Mouse (Mus musculus): ENCODE measurements around the gene Dcdc2c. TPM values are rescaled to one million over a fixed set of nuclear protein-coding genes. Genes with fewer than 3 reads are reported as not detected.

Dcdc2c gene
- polyA plus RNA-seq (2016; fragmentation: Nextera tagmentation; extraction: Ambion mirVana), result 0.18 and 0.31 TPM in 2 replicates

- no peak for ATAC-seq (ENCODE audit: insufficient number of reproducible peaks, insufficient read depth, low FRiP score, low TSS enrichment)
- Histone ChIP-seq H3K4me3 (no peak within 1 kb of the TSS), H3K36me3 (no peaks in the 10 kb centered on the region), H3K4me2 (replicated peaks) (no peak within 1 kb of the TSS; the same call in 1 of the 2 replicates), H3K9ac (no peak within 1 kb of the TSS), H3K27ac (no peak within 1 kb of the TSS), H3K27me3 (no peaks in the 10 kb centered on the region), H3K4me1 (no peaks in the 10 kb centered on the region), H3K9me3 (no peaks in the 10 kb centered on the region)
- 68% methylated on average over 15 of the region's 15 CpGs for WGBS
Measured at GRCm38 (mm10) chr12:28552299-28552698, at the start of gene Dcdc2c. TSS of gene Dcdc2c (minus strand) at chr12:28552399.

GRCm38 (mm10) chr12:28598526-28598991, 46.4 kb upstream of the Dcdc2c start:
- Histone ChIP-seq H3K4me3 (no peak overlapping the region), H3K4me2 (replicated peaks) (no peak overlapping the region), H3K36me3 (no peaks in the 10 kb centered on the region), H3K9ac (no peak overlapping the region), H3K4me1 (0 out of 2 replicates have a peak, but pooled peaks cover 6% of the 10 kb centered on the region), H3K27me3 (no peaks in the 10 kb centered on the region), H3K27ac (no peak overlapping the region), H3K9me3 (no peaks in the 10 kb centered on the region)
- WGBS, result 48% methylated on average over 2 of the region's 2 CpGs
- no peak for ATAC-seq (ENCODE audit: insufficient number of reproducible peaks, insufficient read depth, low FRiP score, low TSS enrichment)

GRCm38 (mm10) chr12:28598110-28598509, 45.9 kb upstream of the Dcdc2c start:
- Histone ChIP-seq H3K9me3 (no peaks in the 10 kb centered on the region), H3K4me1 (0 out of 2 replicates have a peak, but pooled peaks cover 7% of the 10 kb centered on the region), H3K36me3 (no peaks in the 10 kb centered on the region), H3K4me2 (replicated peaks) (no peak overlapping the region), H3K4me3 (no peak overlapping the region), H3K27ac (no peak overlapping the region), H3K27me3 (no peaks in the 10 kb centered on the region), H3K9ac (no peak overlapping the region)
- no peak for ATAC-seq (ENCODE audit: insufficient number of reproducible peaks, insufficient read depth, low FRiP score, low TSS enrichment)
- 53% methylated on average over 3 of the region's 3 CpGs for WGBS

GRCm38 (mm10) chr12:28597699-28598098, 45.5 kb upstream of the Dcdc2c start:
- Histone ChIP-seq H3K4me2 (replicated peaks) (no peak overlapping the region), H3K9me3 (no peaks in the 10 kb centered on the region), H3K4me3 (no peak overlapping the region), H3K9ac (no peak overlapping the region), H3K27ac (no peak overlapping the region), H3K36me3 (no peaks in the 10 kb centered on the region), H3K4me1 (0 out of 2 replicates have a peak, but pooled peaks cover 8% of the 10 kb centered on the region), H3K27me3 (no peaks in the 10 kb centered on the region)
- no peak for ATAC-seq (ENCODE audit: insufficient number of reproducible peaks, insufficient read depth, low FRiP score, low TSS enrichment)
- 90% methylated on average over 9 of the region's 9 CpGs for whole genome bisulfite sequencing

- 0 out of 2 replicates have a peak, but pooled peaks cover 4% of the 10 kb centered on the region for H3K4me1 ChIP-seq
- H3K9me3 ChIP-seq, result no peaks in the 10 kb centered on the region
- no peak for ATAC-seq (ENCODE audit: insufficient number of reproducible peaks, insufficient read depth, low FRiP score, low TSS enrichment)
- H3K27ac ChIP-seq, result no peak overlapping the region
- H3K27me3 ChIP-seq, result no peaks in the 10 kb centered on the region
- H3K4me2 ChIP-seq (replicated peaks), result no peak overlapping the region
- no peaks in the 10 kb centered on the region for H3K36me3 ChIP-seq
- no peak overlapping the region for H3K4me3 ChIP-seq
- H3K9ac ChIP-seq, result no peak overlapping the region
Measured at GRCm38 (mm10) chr12:28596851-28597250, 44.7 kb upstream of the Dcdc2c start.

GRCm38 (mm10) chr12:28590428-28590827, 38.2 kb upstream of the Dcdc2c start:
- H3K9me3 ChIP-seq, result no peaks in the 10 kb centered on the region
- peaks cover 3% of the 10 kb centered on the region; the same call in 1 of the 2 replicates for H3K27me3 ChIP-seq
- ATAC-seq (ENCODE audit: insufficient number of reproducible peaks, insufficient read depth, low FRiP score, low TSS enrichment), result no peak
- H3K4me1 ChIP-seq, result 0 out of 2 replicates have a peak, but pooled peaks cover 2% of the 10 kb centered on the region
- H3K4me2 ChIP-seq (replicated peaks), result no peak overlapping the region
- no peak overlapping the region for H3K27ac ChIP-seq
- H3K36me3 ChIP-seq, result no peaks in the 10 kb centered on the region
- H3K9ac ChIP-seq, result no peak overlapping the region
- no peak overlapping the region for H3K4me3 ChIP-seq
- 52% methylated on average over 13 of the region's 13 CpGs for WGBS

GRCm38 (mm10) chr12:28589090-28589868, 37.1 kb upstream of the Dcdc2c start:
- Histone ChIP-seq H3K27ac (no peak overlapping the region), H3K9ac (peak overlapping the region; percentile 50; the same call in 1 of the 2 replicates), H3K4me2 (replicated peaks) (peak overlapping the region; percentile 70), H3K4me3 (peak overlapping the region; percentile 42), H3K36me3 (no peaks in the 10 kb centered on the region), H3K27me3 (peaks cover 3% of the 10 kb centered on the region; the same call in 1 of the 2 replicates), H3K4me1 (0 out of 2 replicates have a peak, but pooled peaks cover 2% of the 10 kb centered on the region), H3K9me3 (no peaks in the 10 kb centered on the region)
- WGBS, result 8% methylated on average over 24 of the region's 24 CpGs
- peak; percentile 84 for ATAC-seq (ENCODE audit: insufficient number of reproducible peaks, insufficient read depth, low FRiP score, low TSS enrichment)

- Histone ChIP-seq H3K27ac (no peak overlapping the region), H3K4me1 (0 out of 2 replicates have a peak, but pooled peaks cover under 1% of the 10 kb centered on the region), H3K36me3 (no peaks in the 10 kb centered on the region), H3K4me2 (replicated peaks) (no peak overlapping the region), H3K9ac (no peak overlapping the region), H3K9me3 (no peaks in the 10 kb centered on the region), H3K4me3 (no peak overlapping the region), H3K27me3 (peaks cover 3% of the 10 kb centered on the region; the same call in 1 of the 2 replicates)
- 79% methylated on average over 6 of the region's 6 CpGs for WGBS
- ATAC-seq (ENCODE audit: insufficient number of reproducible peaks, insufficient read depth, low FRiP score, low TSS enrichment), result no peak
Measured at GRCm38 (mm10) chr12:28587949-28588348, 35.8 kb upstream of the Dcdc2c start.

- no peaks in the 10 kb centered on the region for H3K4me1 ChIP-seq
- no peaks in the 10 kb centered on the region for H3K9me3 ChIP-seq
- no peak for ATAC-seq (ENCODE audit: insufficient number of reproducible peaks, insufficient read depth, low FRiP score, low TSS enrichment)
- H3K36me3 ChIP-seq, result no peaks in the 10 kb centered on the region
- no peak overlapping the region for H3K27ac ChIP-seq
- H3K4me3 ChIP-seq, result no peak overlapping the region
- 0 out of 2 replicates have a peak, but pooled peaks cover 3% of the 10 kb centered on the region for H3K27me3 ChIP-seq
- 57% methylated on average over 2 of the region's 3 CpGs for WGBS
- H3K4me2 ChIP-seq (replicated peaks), result no peak overlapping the region
- H3K9ac ChIP-seq, result no peak overlapping the region
Measured at GRCm38 (mm10) chr12:28584036-28584435, 31.8 kb upstream of the Dcdc2c start.

- WGBS, result 81% methylated on average over 8 of the region's 8 CpGs
- Histone ChIP-seq H3K4me3 (no peak within 1 kb of the TSS), H3K9me3 (no peaks in the 10 kb centered on the region), H3K27ac (no peak within 1 kb of the TSS), H3K4me1 (no peaks in the 10 kb centered on the region), H3K4me2 (replicated peaks) (no peak within 1 kb of the TSS), H3K36me3 (no peaks in the 10 kb centered on the region), H3K27me3 (no peaks in the 10 kb centered on the region), H3K9ac (no peak within 1 kb of the TSS)
- ATAC-seq (ENCODE audit: insufficient number of reproducible peaks, insufficient read depth, low FRiP score, low TSS enrichment), result no peak
Measured at GRCm38 (mm10) chr12:28582423-28582822, 30.2 kb upstream of the Dcdc2c start, which contains the start of gene Allc. TSS of gene Allc (minus strand) at chr12:28582523.

- H3K27me3 ChIP-seq, result no peaks in the 10 kb centered on the region
- H3K36me3 ChIP-seq, result no peaks in the 10 kb centered on the region
- H3K4me2 ChIP-seq (replicated peaks), result no peak overlapping the region
- H3K4me1 ChIP-seq, result no peaks in the 10 kb centered on the region
- 30% methylated on average over 4 of the region's 4 CpGs for WGBS
- no peak for ATAC-seq (ENCODE audit: insufficient number of reproducible peaks, insufficient read depth, low FRiP score, low TSS enrichment)
- no peaks in the 10 kb centered on the region for H3K9me3 ChIP-seq
- no peak overlapping the region for H3K27ac ChIP-seq
- no peak overlapping the region for H3K4me3 ChIP-seq
- no peak overlapping the region for H3K9ac ChIP-seq
Measured at GRCm38 (mm10) chr12:28579132-28579531, 26.9 kb upstream of the Dcdc2c start.

- Histone ChIP-seq H3K27ac (no peak overlapping the region), H3K36me3 (no peaks in the 10 kb centered on the region), H3K27me3 (no peaks in the 10 kb centered on the region), H3K4me2 (replicated peaks) (no peak overlapping the region), H3K4me1 (no peaks in the 10 kb centered on the region), H3K9ac (no peak overlapping the region), H3K9me3 (no peaks in the 10 kb centered on the region), H3K4me3 (no peak overlapping the region)
- no peak for ATAC-seq (ENCODE audit: insufficient number of reproducible peaks, insufficient read depth, low FRiP score, low TSS enrichment)
- 87% methylated on average over 3 of the region's 3 CpGs for WGBS
Measured at GRCm38 (mm10) chr12:28578147-28578546, 25.9 kb upstream of the Dcdc2c start.

Data from embryonic facial prominence, embryonic 12.5 days (tissue).